Mouse (Mus musculus) CH12F3 (cell line): ENCODE measurements around the gene 1700029I15Rik.

Experiments
- in situ Hi-C: fragments of 300-500 bp; cut with MboI; formaldehyde crosslinking; loops from 2 replicates; pipeline ENCODE4 v1.14.3; 2020; ENCODE audit warnings: low sequenced_read_pairs

1700029I15Rik gene

GRCm38 (mm10) chr2:92423702-92424461 lies 41.5 kb downstream of the 1700029I15Rik start:
- in situ Hi-C loops = no loop called here

- in situ Hi-C loops = no loop called here
These were observed 42.3 kb downstream of the 1700029I15Rik start for GRCm38 (mm10) chr2:92424462-92425308.

GRCm38 (mm10) chr2:92425366-92425765 lies 43.0 kb downstream of the 1700029I15Rik start:
- in situ Hi-C loops = no loop called here

GRCm38 (mm10) chr2:92426426-92426825 lies 44.1 kb downstream of the 1700029I15Rik start:
- in situ Hi-C loops = no loop called here

GRCm38 (mm10) chr2:92427882-92428281 lies 45.5 kb downstream of the 1700029I15Rik start:
- in situ Hi-C loops = no loop called here

- in situ Hi-C loops = no loop called here
These were observed 47.8 kb downstream of the 1700029I15Rik start for GRCm38 (mm10) chr2:92430089-92430488.

- in situ Hi-C loops = no loop called here
These were observed 48.6 kb downstream of the 1700029I15Rik start for GRCm38 (mm10) chr2:92430723-92431541.

GRCm38 (mm10) chr2:92431611-92432179 lies 49.4 kb downstream of the 1700029I15Rik start:
- in situ Hi-C loops = no loop called here

GRCm38 (mm10) chr2:92432299-92433295 lies 50.3 kb downstream of the 1700029I15Rik start:
- in situ Hi-C loops = no loop called here

- in situ Hi-C loops = no loop called here
These were observed 51.4 kb downstream of the 1700029I15Rik start, which contains the start of gene Cry2 for GRCm38 (mm10) chr2:92433578-92434374. Gene Cry2, minus strand, starts transcription at chr2:92434043.

- in situ Hi-C loops = no loop called here
These were observed 52.0 kb downstream of the 1700029I15Rik start for GRCm38 (mm10) chr2:92434375-92434745.

GRCm38 (mm10) chr2:92435023-92435422 lies 52.7 kb downstream of the 1700029I15Rik start:
- in situ Hi-C loops = no loop called here
